Mouse (Mus musculus): ENCODE results near the gene Gm28372. TPM values are rescaled to one million over a fixed set of nuclear protein-coding genes. Genes with fewer than 3 reads are reported as not detected.

Gene Gm28372
- total RNA-seq, 4 experiments from 2014 or later: not detected

DNA sequence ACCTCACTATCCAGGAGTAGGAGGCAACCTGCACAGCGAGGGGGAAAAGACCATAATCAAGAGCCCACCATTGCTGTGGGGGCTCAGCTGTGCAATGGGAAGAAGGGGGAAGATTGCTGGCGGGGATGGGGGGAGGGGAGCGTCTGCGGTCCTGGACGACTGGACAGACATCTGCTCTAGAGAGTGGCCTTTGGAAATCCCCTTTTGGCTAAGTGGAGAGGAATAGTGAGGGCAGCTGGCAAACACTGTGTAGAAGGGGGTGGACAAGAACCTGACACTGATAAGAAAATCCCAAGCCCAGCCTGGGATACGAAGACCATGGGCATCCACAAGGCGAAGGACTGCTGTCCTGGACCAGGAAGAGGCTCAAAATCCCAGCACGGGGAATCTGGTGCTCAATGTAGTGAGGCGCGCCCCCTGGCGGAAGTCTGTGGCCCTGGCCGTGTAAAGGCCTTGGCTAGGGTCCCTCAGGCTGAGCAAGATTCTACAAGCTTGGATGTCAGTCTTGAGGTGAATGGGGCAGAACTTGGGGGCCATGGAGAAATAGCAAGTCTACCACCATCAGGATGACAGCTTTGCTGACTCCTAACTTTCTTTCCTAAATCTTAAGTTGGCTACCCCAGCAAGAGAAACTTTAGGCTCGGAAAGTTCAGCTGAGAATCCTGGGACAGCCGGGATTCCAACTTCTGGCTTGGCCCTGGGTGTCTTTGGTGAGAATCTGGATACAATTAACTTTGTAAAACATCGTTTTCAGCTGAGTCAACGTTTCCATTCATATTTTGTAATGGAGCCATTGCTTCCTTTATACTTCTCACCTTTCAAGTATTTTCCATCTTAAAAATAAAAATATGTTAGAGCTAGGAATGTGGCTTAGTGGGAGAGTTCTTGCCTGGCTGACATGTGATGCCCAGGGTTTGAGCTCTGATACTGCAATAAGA lies 6.8 kb downstream of the Gm28372 start:
- DNase-seq (ENCODE audit: low spot score in 2 of 2): peak; percentile 73 to 82

DNA sequence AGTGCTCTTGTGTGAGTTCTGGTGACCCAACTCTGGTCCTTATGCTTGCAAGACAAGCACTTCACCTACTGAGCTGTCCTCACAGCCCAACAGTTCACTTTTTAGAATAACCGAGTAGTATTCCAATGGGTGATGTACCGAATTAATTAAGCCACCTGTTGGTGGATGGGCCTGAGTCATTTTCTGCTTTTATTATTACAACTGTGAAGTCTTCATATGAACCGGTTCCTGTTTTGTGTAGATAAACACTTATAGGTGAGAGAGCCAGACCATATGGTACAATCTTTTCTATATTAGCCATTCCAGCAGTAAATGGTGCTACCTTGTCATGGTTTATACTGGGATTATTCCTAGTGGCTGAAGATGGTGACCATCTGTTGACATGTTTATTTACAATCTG lies 7.7 kb downstream of the Gm28372 start:
- no peak for DNase-seq (ENCODE audit: low spot score in 2 of 2)

DNA sequence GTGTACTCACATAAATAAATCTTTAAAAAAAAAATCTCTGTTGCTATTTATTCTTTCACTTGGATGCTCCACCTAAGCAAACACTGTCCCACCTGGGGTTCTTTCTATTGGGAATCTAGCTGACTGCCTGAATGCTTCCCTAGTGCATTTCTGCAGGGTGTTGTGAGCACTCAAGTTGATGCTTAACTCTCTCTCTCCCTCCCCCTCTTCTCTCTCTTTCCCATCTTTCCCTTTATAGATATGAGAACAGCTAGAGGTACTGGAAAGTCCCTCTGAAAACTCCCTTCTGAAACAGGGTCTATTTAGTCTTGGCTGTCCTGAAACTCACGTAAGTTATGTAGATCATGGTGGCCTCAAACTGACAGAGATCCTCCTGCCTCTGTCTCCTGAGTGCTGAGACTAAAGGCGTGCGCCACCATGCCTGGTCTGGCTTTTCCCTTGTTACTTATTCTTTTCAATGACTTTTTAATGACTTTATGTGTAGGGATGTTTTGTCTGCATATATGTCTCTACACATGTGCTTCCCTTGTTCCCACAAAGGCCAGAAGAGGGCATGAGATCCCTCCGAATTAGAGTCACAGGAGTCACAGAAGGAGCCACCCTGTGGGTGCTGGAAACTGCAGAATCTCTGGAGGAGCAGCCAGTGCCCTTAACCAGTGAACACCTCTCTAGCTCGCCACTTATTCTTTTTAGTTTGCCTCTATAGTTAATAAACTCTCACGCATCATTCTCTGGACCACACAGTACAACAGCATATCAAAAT lies 9.2 kb downstream of the Gm28372 start:
- no peak for DNase-seq (ENCODE audit: low spot score in 2 of 2)

DNA sequence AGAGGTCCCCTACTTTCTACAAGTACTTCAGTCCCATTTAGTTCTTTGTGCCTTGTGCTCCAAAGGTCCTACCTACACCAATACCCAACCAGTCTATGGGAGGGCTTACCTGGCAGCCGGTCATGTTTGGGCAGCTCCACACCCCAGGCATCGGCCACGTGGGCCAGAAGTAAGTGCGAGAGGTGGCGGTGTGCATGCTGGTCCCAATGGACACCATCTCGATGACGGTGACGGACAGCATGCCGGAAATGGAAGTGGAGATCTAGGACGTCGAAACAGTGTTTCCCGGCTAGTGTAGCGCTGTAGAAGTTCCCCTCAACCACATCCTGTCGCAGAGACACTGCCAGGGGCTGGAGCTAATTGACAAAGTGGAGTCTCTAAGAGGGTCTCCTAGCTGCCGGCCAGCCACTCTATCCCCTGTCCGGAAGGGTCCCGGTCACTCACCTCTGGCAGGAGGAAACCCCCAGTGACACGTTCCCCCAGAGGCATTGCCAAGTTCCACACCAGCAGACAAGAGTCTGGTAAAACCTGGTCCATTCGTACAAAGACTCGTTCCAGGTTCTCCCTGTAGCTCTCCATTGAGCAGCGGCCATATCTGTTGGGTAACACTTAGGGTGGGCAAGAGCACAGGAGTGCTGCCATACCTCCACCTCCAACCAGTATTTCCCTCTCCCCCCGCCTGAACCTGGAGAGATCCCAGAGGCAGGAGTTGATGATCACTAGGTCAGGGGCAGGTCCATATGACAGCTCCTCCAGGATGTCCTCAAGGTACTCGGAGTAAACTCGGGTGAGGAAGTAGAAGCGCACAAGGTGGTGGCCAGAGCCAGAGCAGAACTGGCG lies 17.0 kb downstream of the Gm28372 start:
- DNase-seq (ENCODE audit: low spot score in 2 of 2): no peak

DNA sequence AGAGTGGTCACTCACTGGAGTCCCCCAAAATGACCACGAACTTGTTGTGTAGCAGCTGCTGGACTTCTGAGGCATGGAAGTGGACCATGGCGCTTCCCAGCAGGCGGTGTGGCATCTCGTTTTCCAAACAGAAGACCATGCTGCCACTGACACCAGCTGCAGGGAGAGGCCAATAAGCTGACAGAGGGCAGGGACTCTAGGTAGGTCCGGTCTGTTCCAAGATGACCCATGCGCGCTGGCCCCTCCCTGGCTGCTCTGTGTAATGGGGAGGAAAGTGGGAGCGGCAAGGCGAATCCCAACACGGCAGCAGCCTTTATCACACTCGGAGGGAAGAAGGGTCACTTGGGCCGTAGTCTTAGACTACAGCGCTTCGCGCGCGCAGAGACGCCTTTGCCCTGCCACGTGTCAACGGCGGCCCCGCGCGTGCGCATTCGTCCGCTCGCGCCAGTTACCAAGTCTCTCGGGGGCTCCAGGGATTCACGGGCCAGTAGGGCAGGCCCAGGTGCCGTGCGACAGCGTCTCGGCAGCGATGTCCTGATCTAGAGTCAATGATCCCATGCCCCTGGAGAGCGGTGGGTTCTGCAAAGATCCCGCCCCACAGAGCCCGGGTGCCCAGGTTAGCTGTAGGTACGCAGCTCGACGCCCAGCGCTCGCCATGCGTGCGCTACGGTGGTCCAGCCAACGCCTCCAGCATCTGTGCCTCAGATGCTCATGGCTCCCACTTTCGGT lies 18.5 kb downstream of the Gm28372 start:
- DNase-seq (ENCODE audit: low spot score in 2 of 2): peak; percentile 48 to 72

DNA sequence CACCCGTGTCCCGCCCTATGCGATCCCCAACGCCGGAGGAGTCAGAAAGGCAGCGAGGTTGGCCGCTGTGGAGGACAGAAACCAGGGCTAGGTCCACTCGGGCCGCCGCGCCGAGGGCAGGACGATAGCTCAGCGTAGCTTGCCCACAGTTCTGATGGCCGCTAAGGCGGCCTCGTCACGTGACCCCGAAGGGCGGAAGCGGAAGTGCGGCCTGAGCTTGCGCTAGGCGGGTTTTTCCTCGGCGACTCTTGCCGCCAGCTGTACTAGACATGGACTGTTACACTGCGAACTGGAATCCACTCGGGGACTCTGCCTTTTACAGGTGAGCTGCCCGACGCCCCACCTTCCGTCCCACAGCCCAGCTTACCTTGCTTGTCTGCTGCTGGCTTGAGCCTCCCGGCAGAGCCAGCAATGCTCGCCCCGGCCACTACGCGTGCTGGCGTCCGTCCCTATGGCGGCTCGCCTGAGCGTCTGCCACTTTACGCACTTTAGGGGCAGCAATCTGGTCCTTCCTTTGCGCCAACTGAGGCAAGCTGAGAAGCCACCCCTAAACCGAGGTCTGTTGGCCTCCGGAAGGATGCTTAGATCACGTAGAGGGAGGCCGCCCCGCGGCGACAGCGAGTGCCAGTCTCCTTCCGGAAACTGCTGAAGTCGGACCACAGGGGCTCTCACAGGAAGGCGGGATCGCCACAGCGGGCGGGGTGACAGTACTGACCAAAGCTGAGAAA lies 19.3 kb downstream of the Gm28372 start, which contains the start of the genes Vps16 and Pced1a:
TSS of gene Vps16 (plus strand) at position 214 of the 728 bp plus-strand sequence.
TSS of gene Pced1a (minus strand) at position 576 of the 728 bp plus-strand sequence.
- peak; percentile 81 to 87 for DNase-seq (ENCODE audit: low spot score in 2 of 2)

DNA sequence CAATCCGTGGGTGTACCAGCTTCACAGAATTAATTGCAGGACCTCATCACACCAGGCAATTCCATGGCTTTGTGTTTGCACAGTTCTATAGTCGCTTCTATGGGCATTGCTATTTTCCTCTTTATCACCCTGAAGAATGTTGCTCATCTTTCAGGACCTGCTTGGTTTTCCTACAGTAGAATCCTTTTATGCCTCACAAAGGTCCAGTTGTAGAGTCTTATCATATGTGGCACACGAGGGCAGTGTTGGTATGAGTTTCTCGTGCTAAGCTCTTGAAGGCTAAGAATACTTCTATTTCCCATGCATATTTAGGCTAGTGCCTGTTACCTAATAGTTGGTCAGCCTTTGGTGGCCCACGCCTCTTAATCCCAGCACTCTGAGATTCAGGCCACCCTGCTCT lies 20.1 kb downstream of the Gm28372 start:
- DNase-seq (ENCODE audit: low spot score in 2 of 2): no peak

DNA sequence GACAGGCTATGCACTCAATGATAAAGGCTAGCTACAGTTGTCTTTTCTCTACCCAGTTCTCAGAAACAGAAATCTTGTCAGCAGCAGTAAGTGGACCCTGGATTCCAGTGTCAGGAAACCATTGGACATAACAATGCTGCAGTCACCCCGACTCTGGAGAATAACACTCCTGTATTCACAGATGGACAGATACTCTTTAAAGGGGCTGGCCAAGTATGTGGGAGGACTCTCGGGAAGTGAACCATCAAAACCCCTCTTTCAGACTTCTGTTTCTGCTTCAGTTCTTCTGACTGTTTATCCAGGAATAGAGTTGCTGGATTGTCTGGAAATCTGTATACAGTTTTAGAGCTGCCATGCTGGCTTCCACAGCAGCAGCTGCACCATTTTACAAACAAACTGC lies 24.8 kb downstream of the Gm28372 start:
- DNase-seq (ENCODE audit: low spot score in 2 of 2): no peak

DNA sequence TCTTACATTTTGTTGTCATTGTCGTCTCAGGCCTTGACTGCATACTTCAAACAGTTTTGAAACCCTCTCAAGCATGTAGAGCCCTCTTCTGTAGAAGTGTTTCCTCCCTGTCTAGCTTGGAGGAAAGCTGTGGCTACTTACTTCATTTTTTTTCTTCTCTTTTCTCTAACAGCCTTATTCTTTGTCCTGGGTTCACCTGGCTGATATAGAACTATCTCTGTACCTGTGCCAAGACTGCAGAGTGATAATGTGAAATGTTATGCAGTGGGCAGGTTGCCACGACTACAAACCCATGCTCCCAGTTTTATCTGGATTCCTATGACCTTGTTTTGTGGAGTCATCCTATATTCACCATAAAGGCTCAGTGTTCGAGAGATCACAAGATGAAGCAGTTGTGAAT lies 25.4 kb downstream of the Gm28372 start:
- no peak for DNase-seq (ENCODE audit: low spot score in 2 of 2)

DNA sequence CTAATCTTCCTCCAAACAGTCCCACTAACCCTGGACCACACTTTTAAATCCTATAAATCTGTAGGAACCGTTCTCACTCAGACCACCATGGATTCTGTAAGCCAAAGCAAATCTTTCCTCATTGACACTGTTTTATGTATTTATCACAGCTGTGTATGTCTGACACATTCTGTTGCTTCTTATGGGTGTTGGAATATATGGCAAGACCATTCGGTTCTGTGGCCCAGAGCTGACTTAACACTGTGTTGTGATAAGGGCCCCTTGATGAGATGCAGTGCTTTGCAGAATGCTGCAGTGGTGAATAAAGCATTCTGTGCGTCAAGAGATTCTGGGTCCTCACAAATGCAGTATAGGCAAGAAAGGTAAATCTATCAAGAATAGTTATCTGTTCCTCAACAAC lies 27.1 kb downstream of the Gm28372 start:
- DNase-seq (ENCODE audit: low spot score in 2 of 2): no peak

DNA sequence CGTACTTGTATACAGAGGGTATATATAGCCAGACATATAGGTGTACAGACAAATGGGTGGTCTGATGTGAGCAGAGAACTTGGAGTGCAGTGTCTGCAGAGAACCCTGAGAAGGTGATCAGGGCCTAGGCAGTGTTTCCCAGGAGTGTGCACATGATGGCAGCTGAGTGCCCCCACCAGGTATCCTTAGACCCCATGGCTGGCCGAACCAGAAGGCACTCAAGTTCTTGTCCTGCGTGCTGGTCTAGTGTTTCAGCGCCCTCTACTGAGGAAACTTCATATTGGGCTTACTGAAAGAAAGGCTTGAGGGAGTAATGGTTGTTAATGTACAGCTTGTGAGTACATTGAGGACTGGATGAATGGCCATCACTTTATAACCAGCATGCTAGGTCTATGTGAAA lies 28.1 kb downstream of the Gm28372 start:
- DNase-seq (ENCODE audit: low spot score in 2 of 2): no peak

DNA sequence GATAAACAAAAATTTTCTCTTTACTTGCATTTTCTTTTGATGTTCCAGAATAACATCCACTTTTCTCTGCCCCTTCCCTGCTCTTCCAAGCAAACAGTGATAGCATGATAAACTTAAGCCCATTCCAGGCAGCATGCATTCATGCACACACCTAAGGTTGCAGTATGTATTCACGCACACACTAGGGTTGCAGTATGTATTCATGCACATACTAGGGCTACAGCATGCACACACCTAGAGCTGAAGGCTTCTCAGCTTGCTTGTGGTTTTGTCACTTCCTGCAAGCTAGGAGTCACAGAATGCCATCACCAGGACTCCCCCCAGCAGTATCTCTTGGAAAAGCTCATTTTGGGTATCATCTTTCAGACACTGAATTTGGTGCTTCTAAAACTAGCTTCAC lies 31.7 kb downstream of the Gm28372 start:
- no peak for DNase-seq (ENCODE audit: low spot score in 2 of 2)

DNA sequence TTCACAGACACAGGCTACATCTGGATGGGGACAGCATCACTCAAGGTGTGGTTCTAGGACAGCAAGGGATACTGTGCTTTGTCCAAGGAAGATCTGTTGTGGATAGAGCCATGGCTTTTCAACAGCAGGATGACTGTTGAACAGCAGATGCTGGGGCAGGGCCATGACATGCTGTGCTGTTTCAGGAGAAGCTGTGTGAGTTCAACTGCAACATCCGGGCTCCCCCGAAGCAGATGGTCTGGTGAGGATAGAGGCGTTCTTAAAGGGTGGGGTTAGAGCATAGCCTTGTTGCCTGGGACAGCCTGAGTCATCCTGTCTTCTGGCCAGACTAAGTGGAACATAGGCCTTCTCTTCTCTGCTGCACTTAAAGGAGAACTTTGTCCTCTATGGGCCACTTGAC lies 33.8 kb downstream of the Gm28372 start:
- DNase-seq (ENCODE audit: low spot score in 2 of 2): no peak

DNA sequence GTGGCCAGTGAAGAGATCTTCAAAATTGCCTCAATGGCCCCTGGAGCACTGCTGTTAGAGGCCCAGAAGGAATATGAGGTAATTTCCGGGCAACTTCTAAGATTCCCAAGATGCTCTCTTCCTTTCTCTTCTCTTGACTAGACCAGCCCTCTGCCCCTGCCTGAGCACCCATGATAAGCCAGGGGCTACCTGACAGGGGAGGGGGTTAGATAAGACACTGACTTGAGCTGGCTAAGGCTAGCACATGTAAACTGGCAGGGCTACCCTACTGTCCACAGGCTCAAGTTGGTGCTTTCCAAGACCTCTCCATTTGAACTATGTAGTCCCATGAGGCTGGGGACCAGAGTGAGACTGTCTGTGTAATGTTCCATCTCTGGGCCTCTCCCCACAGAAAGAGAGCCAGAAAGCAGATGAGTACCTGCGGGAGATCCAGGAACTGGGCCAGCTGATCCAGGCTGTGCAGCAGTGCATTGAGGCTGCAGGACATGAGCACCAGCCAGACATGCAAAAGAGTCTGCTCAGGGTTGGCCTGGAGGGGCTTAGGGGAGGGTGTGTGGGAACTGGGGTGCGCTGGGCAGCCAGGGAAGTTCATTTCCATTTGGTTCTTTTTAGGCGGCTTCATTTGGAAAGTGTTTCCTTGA lies 34.9 kb downstream of the Gm28372 start:
- no peak for DNase-seq (ENCODE audit: low spot score in 2 of 2)

DNA sequence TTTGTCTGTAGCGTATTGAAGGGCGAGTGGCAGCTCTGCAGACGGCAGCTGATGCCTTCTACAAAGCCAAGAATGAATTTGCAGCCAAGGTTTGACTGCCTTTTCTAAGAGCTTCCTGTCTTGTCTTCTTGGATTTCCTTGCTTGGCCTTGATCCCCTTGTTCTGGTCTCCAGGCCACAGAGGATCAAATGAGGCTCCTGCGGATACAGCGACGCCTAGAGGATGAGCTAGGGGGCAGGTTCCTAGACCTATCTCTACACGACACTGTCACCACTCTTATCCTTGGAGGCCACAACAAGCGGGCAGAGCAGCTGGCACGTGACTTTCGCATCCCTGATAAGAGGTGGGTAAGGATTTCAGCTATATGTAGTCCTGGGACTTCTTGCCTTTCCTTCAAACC lies 37.1 kb downstream of the Gm28372 start:
- no peak for DNase-seq (ENCODE audit: low spot score in 2 of 2)

DNA sequence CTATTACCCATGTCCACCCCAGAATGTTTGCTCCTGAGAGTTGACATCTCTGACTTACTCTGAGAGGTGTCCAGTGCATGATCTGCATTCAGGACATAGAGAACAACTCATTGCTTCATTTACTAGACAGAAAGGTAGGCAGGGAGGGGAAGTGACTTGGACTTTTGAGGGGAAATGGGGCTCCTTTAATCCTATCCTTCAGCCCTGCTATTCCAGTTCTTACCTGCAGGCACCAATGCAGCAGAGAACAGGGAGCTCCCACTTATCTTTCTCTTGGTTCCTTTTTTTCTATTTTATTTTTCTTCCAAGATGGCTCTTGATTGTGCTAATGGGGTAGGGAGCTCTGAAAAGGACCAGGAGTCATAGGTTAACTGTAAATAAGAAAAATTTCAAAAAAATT lies 43.4 kb downstream of the Gm28372 start:
- DNase-seq (ENCODE audit: low spot score in 2 of 2): no peak

DNA sequence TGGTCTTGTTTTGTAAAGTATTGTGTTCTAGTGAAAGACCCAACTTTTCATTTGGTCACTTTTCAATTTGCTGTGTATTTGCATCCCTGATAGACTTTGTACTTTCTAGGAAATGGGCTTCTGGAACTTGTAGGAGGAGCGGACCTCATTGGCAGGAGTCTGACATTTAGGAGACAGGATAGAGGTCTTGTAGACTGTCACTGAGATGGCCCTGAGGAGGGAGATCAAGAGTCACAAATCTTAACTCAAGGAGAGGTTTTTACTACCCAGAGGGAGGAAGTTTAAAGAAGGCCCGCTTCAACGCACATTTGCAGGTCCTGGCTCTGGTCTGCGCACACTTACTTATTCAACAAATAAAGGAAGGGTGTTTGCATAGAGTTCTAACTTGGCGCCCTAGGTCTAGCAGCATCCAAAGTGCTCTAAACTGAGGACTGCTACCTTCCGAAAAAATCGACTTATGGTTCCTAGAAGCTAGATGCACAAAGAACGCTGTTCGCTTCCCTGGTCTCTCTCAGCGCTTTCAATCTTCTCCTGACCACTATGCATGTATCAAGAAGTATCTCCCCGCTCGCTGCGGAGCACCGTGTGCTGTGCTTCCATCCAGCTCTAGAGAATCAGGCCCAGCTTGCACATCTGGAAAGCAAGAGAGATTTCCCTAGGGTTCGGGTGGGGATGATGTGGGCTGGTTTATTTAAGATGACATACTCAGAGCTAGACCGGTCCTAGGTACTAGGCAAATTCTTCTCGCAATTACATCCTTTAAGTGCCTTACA lies 44.2 kb downstream of the Gm28372 start:
- DNase-seq (ENCODE audit: low spot score in 2 of 2): no peak

DNA sequence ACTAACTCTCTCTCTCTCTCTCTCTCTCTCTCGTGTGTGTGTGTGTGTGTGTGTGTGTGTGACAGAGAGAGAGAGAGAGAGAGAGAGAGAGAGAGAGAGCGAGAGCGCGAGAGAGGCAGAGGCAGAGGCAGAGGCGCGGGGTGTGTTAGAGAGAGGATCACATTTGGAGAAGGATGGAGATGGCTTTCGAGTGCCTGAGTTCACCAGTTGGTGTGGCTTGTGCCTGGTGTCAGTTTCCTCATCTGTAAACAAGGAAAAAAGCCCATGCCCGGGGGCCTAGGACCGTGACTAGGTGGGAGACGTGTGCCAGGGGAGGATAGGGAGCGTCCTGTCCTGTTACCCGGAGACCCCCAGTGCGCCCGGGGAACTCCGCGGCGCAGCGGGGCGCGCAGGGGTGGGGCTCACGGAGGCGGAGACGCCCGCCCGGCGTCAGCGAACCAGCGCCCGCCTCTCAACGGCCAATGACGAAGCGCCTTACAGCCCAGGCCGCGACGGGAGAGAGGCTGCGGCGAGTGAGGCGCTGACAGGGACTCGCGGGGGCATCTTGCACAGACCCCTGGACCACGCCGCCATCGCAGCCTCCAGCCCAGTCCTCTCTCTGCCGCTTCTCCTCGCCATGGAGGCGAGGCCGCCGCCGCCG lies 44.9 kb downstream of the Gm28372 start, which contains the start of gene Ptpra:
TSS of gene Ptpra (plus strand) at position 485 of the 640 bp plus-strand sequence.
- DNase-seq (ENCODE audit: low spot score in 2 of 2): peak; percentile 80 to 82

All from gastrocnemius, adult 8-10 months (tissue).